Mouse (Mus musculus): ENCODE data around the gene Arl8a. TPM values are rescaled to one million over a fixed set of nuclear protein-coding genes. Genes with fewer than 3 reads are reported as not detected.

Arl8a gene
- total RNA-seq (2021) (10 to 100 TPM; 20.1 to 21.0 TPM), polyA plus RNA-seq (2012; rRNA removed) (30.5 and 32.5 TPM in 2 replicates)
- long read RNA-seq, transcript Arl8a-201 (7 exons, 1,713 nt) = major isoform, 18 of 25 reads
- long read RNA-seq, partial matches to known transcripts = 1 of 25 reads
- long read RNA-seq, other reads (novel, unspliced or antisense) = 6 of 25 reads

- intact Hi-C loops (cut with DNase I) = no loop called here
- under 1% methylated on average over 78 of the region's 78 CpGs for WGBS
Measured at GRCm38 (mm10) chr1:135146077-135146945, at the start of gene Arl8a. Gene Arl8a, plus strand, starts transcription at chr1:135146824.

DNA sequence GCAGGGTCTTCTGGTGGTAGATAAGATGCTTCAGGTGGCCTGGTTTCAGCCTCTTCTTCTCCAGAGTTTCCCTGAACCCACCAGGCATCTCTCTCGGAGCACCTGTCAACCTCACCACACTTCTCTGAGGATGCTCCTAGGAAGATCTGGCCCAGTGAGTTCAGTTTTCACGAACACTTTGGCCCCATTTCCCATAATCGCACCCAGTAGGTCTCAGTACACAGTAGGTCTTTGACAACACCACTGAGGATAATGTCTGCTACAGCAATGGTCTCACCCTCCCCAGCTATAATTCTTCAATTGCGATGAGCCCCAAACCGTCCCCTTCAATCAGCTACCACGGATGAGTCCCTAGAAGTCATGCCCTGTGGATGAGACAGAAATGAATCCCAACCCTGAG, 49.2 kb upstream of the Arl8a start:
- intact Hi-C loops (cut with DNase I) = loop anchor here (5.0 kb wide), 1 partner anchor 85 kb away; no protein-coding TSS in a partner anchor
- no peaks in the 10 kb centered on the region for H3K36me3 ChIP-seq (ENCODE audit: control insufficient read depth, insufficient read depth, low read length)
- no peak for DNase-seq
- no peaks in the 10 kb centered on the region for H3K79me2 ChIP-seq (replicated peaks; ENCODE audit: control insufficient read depth, insufficient read depth, low read length)
- peaks cover 8% of the 10 kb centered on the region; the same call in 1 of the 2 replicates for H3K4me1 ChIP-seq (ENCODE audit: control insufficient read depth, insufficient read depth, low read length)
- TF ChIP-seq EP300 (IDR thresholded peaks at IDR 0.05; ENCODE audit: insufficient read depth, low read depth, low read length) (no peak), POLR2A (IDR thresholded peaks at IDR 0.05; ENCODE audit: insufficient read depth, low read depth, low read length) (no peak), CTCF (IDR thresholded peaks at IDR 0.05) (no peak)
- peak overlapping the region; percentile 94; the same call in 1 of the 2 replicates for H3K27ac ChIP-seq
- H3K9ac ChIP-seq (ENCODE audit: low read depth, low read length) = no peak overlapping the region
- H3K4me3 ChIP-seq = no peak overlapping the region
- no peaks in the 10 kb centered on the region for H3K27me3 ChIP-seq (ENCODE audit: control insufficient read depth, insufficient read depth, low read length)
- 93% methylated on average over 6 of the region's 6 CpGs for WGBS

More at GRCm38 (mm10) chr1:135146077-135146945, at the start of gene Arl8a:
- H3K79me2 ChIP-seq (replicated peaks; ENCODE audit: control insufficient read depth, insufficient read depth, low read length) = no peaks in the 10 kb centered on the region; the same call in 1 of the 2 replicates
- H3K4me3 ChIP-seq = peak within 1 kb of the TSS; percentile 96
- H3K27me3 ChIP-seq (ENCODE audit: control insufficient read depth, insufficient read depth, low read length) = no peaks in the 10 kb centered on the region
- H3K4me1 ChIP-seq (ENCODE audit: control insufficient read depth, insufficient read depth, low read length) = peaks cover 3% of the 10 kb centered on the region; the same call in 1 of the 2 replicates
- peak within 1 kb of the TSS; percentile 93 for H3K9ac ChIP-seq (ENCODE audit: low read depth, low read length)
- no peaks in the 10 kb centered on the region; the same call in 1 of the 2 replicates for H3K36me3 ChIP-seq (ENCODE audit: control insufficient read depth, insufficient read depth, low read length)
- H3K27ac ChIP-seq = peak within 1 kb of the TSS; percentile 92
- DNase-seq = peak; percentile 92 to 94
- TF ChIP-seq POLR2A (IDR thresholded peaks at IDR 0.05; ENCODE audit: insufficient read depth, low read depth, low read length) (peak; percentile 32; the same call in 1 of the 2 replicates), EP300 (IDR thresholded peaks at IDR 0.05; ENCODE audit: insufficient read depth, low read depth, low read length) (no peak), CTCF (IDR thresholded peaks at IDR 0.05) (no peak)

DNA sequence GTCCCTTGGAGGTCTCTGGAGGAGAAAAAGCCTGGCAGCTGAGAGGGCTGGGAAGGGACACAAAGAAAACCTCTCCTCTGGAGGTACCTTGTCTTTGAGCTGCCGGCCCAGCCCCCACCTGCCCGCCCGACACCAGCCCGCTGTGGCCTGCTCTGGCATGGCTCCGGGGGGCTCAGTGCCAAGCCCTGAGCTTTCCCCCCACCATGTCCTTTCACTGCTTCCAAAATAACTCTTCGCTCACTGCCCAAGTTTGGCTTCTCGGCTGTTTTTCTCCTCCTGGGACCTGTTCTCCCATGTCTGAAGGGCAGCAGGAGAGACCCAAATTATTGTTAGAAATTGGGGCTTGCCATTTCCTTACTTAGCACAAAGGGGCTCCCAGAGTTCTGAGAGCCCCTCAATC, 48.2 kb upstream of the Arl8a start:
- H3K27ac ChIP-seq = peak overlapping the region; percentile 94
- no peaks in the 10 kb centered on the region for H3K36me3 ChIP-seq (ENCODE audit: control insufficient read depth, insufficient read depth, low read length)
- H3K27me3 ChIP-seq (ENCODE audit: control insufficient read depth, insufficient read depth, low read length) = no peaks in the 10 kb centered on the region
- 71% methylated on average over 7 of the region's 7 CpGs for WGBS
- H3K9ac ChIP-seq (ENCODE audit: low read depth, low read length) = peak overlapping the region; percentile 58
- no peak overlapping the region for H3K4me3 ChIP-seq
- peaks cover 8% of the 10 kb centered on the region; the same call in 1 of the 2 replicates for H3K4me1 ChIP-seq (ENCODE audit: control insufficient read depth, insufficient read depth, low read length)
- intact Hi-C loops (cut with DNase I) = loop anchor here (5.0 kb wide), 1 partner anchor 86 kb away; no protein-coding TSS in a partner anchor
- peak; percentile 77 to 85 for DNase-seq
- H3K79me2 ChIP-seq (replicated peaks; ENCODE audit: control insufficient read depth, insufficient read depth, low read length) = no peaks in the 10 kb centered on the region
- peak; percentile 33; the same call in 1 of the 2 replicates for TF ChIP-seq POLR2A (IDR thresholded peaks at IDR 0.05; ENCODE audit: insufficient read depth, low read depth, low read length)
- no peak for TF ChIP-seq EP300 (IDR thresholded peaks at IDR 0.05; ENCODE audit: insufficient read depth, low read depth, low read length)
- TF ChIP-seq CTCF (IDR thresholded peaks at IDR 0.05) = no peak

DNA sequence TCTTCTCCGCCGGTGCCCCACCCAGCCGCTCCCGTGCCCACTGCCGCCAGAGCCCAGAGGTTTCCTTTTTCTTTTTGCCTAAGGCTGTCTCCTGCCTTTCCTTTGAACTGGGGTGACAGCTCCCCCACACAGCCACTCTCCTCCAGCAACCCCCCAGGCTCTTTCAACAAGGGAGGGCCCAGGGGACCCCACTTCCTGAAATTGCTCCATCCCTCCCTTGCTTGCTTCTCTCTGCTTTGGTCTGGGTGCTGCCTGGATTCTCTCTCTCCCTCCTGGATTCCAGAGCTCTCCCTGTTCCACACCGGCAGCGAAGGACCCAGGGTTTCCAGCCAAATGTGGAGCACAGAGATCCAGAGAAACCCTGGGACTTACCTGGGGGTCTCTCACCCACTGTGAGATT, 46.2 kb upstream of the Arl8a start:
- Histone ChIP-seq H3K4me3 (no peak overlapping the region), H3K9ac (ENCODE audit: low read depth, low read length) (no peak overlapping the region), H3K27ac (no peak overlapping the region), H3K36me3 (ENCODE audit: control insufficient read depth, insufficient read depth, low read length) (no peaks in the 10 kb centered on the region), H3K4me1 (ENCODE audit: control insufficient read depth, insufficient read depth, low read length) (peaks cover 5% of the 10 kb centered on the region; the same call in 1 of the 2 replicates), H3K79me2 (replicated peaks; ENCODE audit: control insufficient read depth, insufficient read depth, low read length) (no peaks in the 10 kb centered on the region), H3K27me3 (ENCODE audit: control insufficient read depth, insufficient read depth, low read length) (no peaks in the 10 kb centered on the region)
- DNase-seq = no peak
- no peak for TF ChIP-seq EP300 (IDR thresholded peaks at IDR 0.05; ENCODE audit: insufficient read depth, low read depth, low read length)
- no peak for TF ChIP-seq CTCF (IDR thresholded peaks at IDR 0.05)
- no peak for TF ChIP-seq POLR2A (IDR thresholded peaks at IDR 0.05; ENCODE audit: insufficient read depth, low read depth, low read length)
- WGBS = 54% methylated on average over 7 of the region's 7 CpGs
- intact Hi-C loops (cut with DNase I) = no loop called here

GRCm38 (mm10) chr1:135105124-135105523, 41.5 kb upstream of the Arl8a start, which contains the start of gene Lgr6:
Gene Lgr6, minus strand, starts transcription at chr1:135105276.
- TF ChIP-seq EP300 (IDR thresholded peaks at IDR 0.05; ENCODE audit: insufficient read depth, low read depth, low read length) (no peak), POLR2A (IDR thresholded peaks at IDR 0.05; ENCODE audit: insufficient read depth, low read depth, low read length) (no peak), CTCF (IDR thresholded peaks at IDR 0.05) (no peak)
- Histone ChIP-seq H3K27me3 (ENCODE audit: control insufficient read depth, insufficient read depth, low read length) (no peaks in the 10 kb centered on the region), H3K79me2 (replicated peaks; ENCODE audit: control insufficient read depth, insufficient read depth, low read length) (no peaks in the 10 kb centered on the region), H3K4me3 (peak within 1 kb of the TSS; percentile 38), H3K27ac (peak within 1 kb of the TSS; percentile 36), H3K9ac (ENCODE audit: low read depth, low read length) (peak within 1 kb of the TSS; percentile 73), H3K4me1 (ENCODE audit: control insufficient read depth, insufficient read depth, low read length) (peaks cover 1% of the 10 kb centered on the region), H3K36me3 (ENCODE audit: control insufficient read depth, insufficient read depth, low read length) (no peaks in the 10 kb centered on the region)
- DNase-seq = peak; percentile 39 to 43
- under 1% methylated on average over 40 of the region's 40 CpGs for WGBS
- intact Hi-C loops (cut with DNase I) = loop anchor here (5.0 kb wide), 1 partner anchor 133 kb away; no protein-coding TSS in a partner anchor
